ENCODE assay signal across 14 mouse cellular contexts in genomic region chr15:89234052-89234451, GRCm38 (mm10). TPM values are rescaled to one million over a fixed set of nuclear protein-coding genes. Genes with fewer than 3 reads are reported as not detected.
DNase-seq lines count a peak whose midpoint lies in the region; ATAC-seq and TF ChIP-seq lines count a peak whose summit lies in the region.
"Had no signal": no experiment of that assay in that cellular context is flagged by ENCODE, and none has a peak within 500 bp of the region (broad histone marks: within the 10 kb centered on the region; RNA-seq: fewer than 3 reads in every experiment).

No protein-coding gene starts in this region.

- H3K4me2 ChIP-seq in lung, postnatal 0 days (replicated peaks; ENCODE audit: low read depth, low read length) = no peak overlapping the region
- H3K4me2 ChIP-seq: embryonic facial prominence, embryonic 13.5 days; embryonic facial prominence, embryonic 15.5 days; forebrain, embryonic 12.5 days had no signal

- intact Hi-C loops in heart, postnatal 25 days (cut with DNase I) = no loop called here

- no peak overlapping the region for H3K4me3 ChIP-seq in lung, postnatal 0 days (ENCODE audit: low read depth, low read length)
- H3K4me3 ChIP-seq: embryonic facial prominence, embryonic 13.5 days; embryonic facial prominence, embryonic 15.5 days; erythroblast, embryonic 14.5 days; forebrain, embryonic 10.5 days; forebrain, embryonic 12.5 days had no signal

- no peak overlapping the region for H3K9ac ChIP-seq in lung, postnatal 0 days (replicated peaks; ENCODE audit: low read depth)
- H3K9ac ChIP-seq: embryonic facial prominence, embryonic 13.5 days; embryonic facial prominence, embryonic 15.5 days; forebrain, embryonic 12.5 days had no signal

- no peaks in the 10 kb centered on the region for H3K27me3 ChIP-seq in lung, postnatal 0 days (replicated peaks; ENCODE audit: insufficient read depth, low read length)
- H3K27me3 ChIP-seq: embryonic facial prominence, embryonic 13.5 days; embryonic facial prominence, embryonic 15.5 days; forebrain, embryonic 12.5 days had no signal

- no peak for TF ChIP-seq EP300 in lung, postnatal 0 days (IDR thresholded peaks at IDR 0.05)

- WGBS in lung, postnatal 0 days = 87% methylated on average over 4 of the region's 4 CpGs

- no peak for TF ChIP-seq CTCF in lung, postnatal 0 days (IDR thresholded peaks at IDR 0.05)

- H3K4me1 ChIP-seq in lung, postnatal 0 days (ENCODE audit: insufficient read depth, low read depth, low read length) = no peaks in the 10 kb centered on the region
- H3K4me1 ChIP-seq: embryonic facial prominence, embryonic 13.5 days; embryonic facial prominence, embryonic 15.5 days; forebrain, embryonic 10.5 days; forebrain, embryonic 12.5 days had no signal

- DNase-seq in cerebellum, adult 9-10 months = peak; percentile 56
- no peak for DNase-seq in cerebellum, adult 11 months
- peak; percentile 79 for DNase-seq in heart, adult 11 months
- DNase-seq in heart, postnatal 25 days (ENCODE audit: low spot score) = no peak
- peak; percentile 13 for DNase-seq in lung, postnatal 0 days (ENCODE audit: low spot score)
- DNase-seq in lung, postnatal 36 days = no peak
- DNase-seq: embryo, embryonic 11 days had no signal

- H3K9me3 ChIP-seq in lung, postnatal 0 days (ENCODE audit: low read length) = no peaks in the 10 kb centered on the region
- H3K9me3 ChIP-seq: embryonic facial prominence, embryonic 13.5 days; embryonic facial prominence, embryonic 15.5 days; forebrain, embryonic 10.5 days; forebrain, embryonic 12.5 days had no signal

- no peak overlapping the region for H3K27ac ChIP-seq in lung, postnatal 0 days (ENCODE audit: low read length)
- H3K27ac ChIP-seq: embryonic facial prominence, embryonic 13.5 days; embryonic facial prominence, embryonic 15.5 days; forebrain, embryonic 10.5 days; forebrain, embryonic 12.5 days had no signal

- no peak for ATAC-seq in lung, postnatal 0 days
- ATAC-seq: forebrain, embryonic 14.5 days; forebrain, embryonic 16.5 days had no signal

- no peaks in the 10 kb centered on the region for H3K36me3 ChIP-seq in lung, postnatal 0 days (ENCODE audit: insufficient read depth, low read length)

RNA-seq across cellular contexts. Expression of gene Ppp6r2, which starts 22.7 kb away (rescaled TPM):
- total RNA-seq in heart, postnatal 25 days (2021) = 10 to 100 TPM; 63.4 to 65.0 TPM
- polyA plus RNA-seq in lung, postnatal 0 days (2015; fragmentation: Nextera tagmentation; extraction: Ambion mirVana) = 22.7 and 24.1 TPM in 2 replicates

RNA-seq across cellular contexts. Expression of gene Dennd6b, which starts 37.8 kb away (rescaled TPM):
- total RNA-seq in heart, postnatal 25 days (2021) = 1 to 10 TPM; 8.4 to 8.7 TPM
- polyA plus RNA-seq in lung, postnatal 0 days (2015; fragmentation: Nextera tagmentation; extraction: Ambion mirVana) = 4.4 and 5.0 TPM in 2 replicates

RNA-seq across cellular contexts. Expression of gene Plxnb2, which starts 53.5 kb away (rescaled TPM):
- 10 to 100 TPM; 81.5 to 86.1 TPM for total RNA-seq in heart, postnatal 25 days (2021)
- polyA plus RNA-seq in lung, postnatal 0 days (2015; fragmentation: Nextera tagmentation; extraction: Ambion mirVana) = 73.1 and 104 TPM in 2 replicates

Comparison
In these comparisons a context has a peak if more than half of its experiments do, and no peak if none do; other contexts are left out.
1. DNase-seq: peak in cerebellum, adult 9-10 months (single experiment), heart, adult 11 months (single experiment) and lung, postnatal 0 days (single experiment); none in cerebellum, adult 11 months (single experiment), heart, postnatal 25 days (single experiment) and lung, postnatal 36 days (single experiment).